Mouse (Mus musculus): Measurements from ENCODE around the gene Fam71f1.

Fam71f1 gene

GRCm38 (mm10) chr6:29318879-29319278 lies at the start of gene Fam71f1:
Fam71f1 (plus strand) TSS chr6:29319140.
- peak; percentile 45 for DNase-seq (ENCODE audit: low spot score)

DNA sequence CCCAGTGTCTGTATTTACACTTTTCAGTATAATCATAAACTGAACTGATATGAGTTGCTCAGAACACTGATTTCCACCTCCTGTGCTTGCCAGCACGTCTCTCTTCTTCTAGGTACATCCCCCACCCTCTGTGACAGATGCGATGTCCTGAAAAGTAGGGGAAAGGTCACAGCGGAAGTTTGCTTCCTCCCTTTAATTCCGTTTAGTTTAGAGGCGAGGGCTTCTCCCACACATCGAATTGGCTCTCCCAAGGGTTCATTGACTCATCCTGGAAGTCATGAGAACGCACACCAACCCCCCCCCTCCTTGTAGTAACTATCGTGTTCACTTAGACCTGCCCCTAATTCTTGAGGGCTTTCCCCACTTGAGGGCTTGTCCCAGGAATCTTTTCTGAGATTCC lies 48.0 kb upstream of the Fam71f1 start:
- DNase-seq (ENCODE audit: low spot score) = no peak

DNA sequence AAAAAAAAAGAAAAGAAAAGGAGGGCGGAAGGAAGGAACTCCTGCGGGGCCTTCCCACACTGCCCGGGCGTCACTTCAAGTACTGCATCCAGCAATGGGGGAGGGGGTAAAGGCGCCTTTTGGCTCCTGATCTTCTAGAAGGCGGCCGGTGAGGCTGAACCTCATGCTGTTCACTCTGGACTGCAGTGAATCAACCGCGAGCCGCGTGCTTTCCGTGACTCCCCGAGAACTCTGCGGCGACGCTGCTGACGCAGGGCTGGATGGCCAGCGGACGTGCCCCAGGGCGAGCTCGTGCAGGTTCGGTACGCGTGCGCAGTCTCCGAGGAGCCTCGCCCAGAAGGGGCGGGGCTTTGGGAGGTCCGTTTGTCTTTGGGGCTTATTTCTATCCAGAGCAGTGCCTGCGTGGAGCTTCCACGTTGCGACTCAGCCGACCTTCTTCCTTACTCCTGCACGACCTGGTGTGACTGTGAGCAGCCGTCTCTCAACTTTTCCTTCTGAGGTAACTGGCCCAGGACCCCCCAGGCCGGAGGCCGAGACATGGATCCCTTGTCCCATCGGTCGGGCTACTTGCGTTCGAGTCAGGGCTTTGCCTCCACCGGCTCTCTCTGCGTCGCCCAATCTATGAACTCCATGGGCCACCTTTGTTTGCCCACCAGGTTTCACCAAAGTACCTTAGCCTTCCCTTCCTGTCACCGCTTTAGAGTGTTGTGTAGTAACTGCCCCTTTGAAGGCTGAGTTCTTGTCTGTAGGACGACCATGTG lies 46.4 kb upstream of the Fam71f1 start, which contains the start of gene Hilpda:
Hilpda (plus strand) TSS at position 177 of the 761 bp plus-strand sequence.
- DNase-seq (ENCODE audit: low spot score) = peak; percentile 92

GRCm38 (mm10) chr6:29276746-29277145 lies 42.2 kb upstream of the Fam71f1 start:
- no peak for DNase-seq (ENCODE audit: low spot score)

GRCm38 (mm10) chr6:29278513-29279267 lies 40.2 kb upstream of the Fam71f1 start:
- DNase-seq (ENCODE audit: low spot score) = peak; percentile 62

- no peak for DNase-seq (ENCODE audit: low spot score)
Observed at GRCm38 (mm10) chr6:29279293-29279692, 39.6 kb upstream of the Fam71f1 start, which contains the start of gene Fam71f2. Fam71f2 (plus strand) TSS chr6:29279593.

DNA sequence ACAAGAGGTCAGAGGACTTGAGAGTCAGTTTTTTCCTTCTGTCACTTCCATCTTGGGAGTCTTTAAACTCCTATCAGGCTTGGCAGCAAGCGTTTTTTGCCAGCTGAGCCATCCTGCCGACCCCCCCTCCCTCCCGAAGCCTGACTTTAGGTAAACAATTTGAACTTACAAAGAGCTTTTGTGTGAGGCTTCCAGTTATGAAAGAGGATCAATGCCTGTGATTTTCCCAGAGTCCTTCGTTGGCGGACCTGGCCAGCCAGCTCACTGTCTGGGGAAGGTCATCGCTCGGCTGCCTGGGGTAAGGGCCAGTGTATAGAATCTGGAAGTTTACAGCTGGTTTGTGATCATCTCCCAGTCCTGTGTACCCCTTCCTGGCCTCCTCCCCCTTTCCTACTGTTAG lies 38.3 kb upstream of the Fam71f1 start:
- no peak for DNase-seq (ENCODE audit: low spot score)

GRCm38 (mm10) chr6:29286870-29287269 lies 32.1 kb upstream of the Fam71f1 start:
- no peak for DNase-seq (ENCODE audit: low spot score)

DNA sequence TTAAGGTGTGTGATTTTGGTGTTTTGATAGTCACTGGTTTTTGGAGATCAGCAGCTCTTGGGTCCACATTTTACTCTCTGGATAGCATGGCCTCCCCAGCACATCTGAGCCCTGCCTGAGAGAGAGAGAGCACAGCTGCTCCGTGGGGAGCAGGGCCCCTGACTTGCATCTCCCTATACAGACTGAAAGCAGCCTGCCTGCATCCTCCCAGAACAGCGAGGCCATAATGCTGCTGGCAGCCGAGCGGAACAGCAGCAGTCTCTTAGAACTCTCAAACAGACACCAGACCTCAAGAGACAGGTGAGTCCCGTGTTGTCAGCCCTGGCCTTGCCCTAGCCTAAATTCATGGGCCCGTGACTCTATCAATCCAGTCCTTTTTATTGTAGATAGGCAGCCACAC lies 31.5 kb upstream of the Fam71f1 start:
- no peak for DNase-seq (ENCODE audit: low spot score)

DNA sequence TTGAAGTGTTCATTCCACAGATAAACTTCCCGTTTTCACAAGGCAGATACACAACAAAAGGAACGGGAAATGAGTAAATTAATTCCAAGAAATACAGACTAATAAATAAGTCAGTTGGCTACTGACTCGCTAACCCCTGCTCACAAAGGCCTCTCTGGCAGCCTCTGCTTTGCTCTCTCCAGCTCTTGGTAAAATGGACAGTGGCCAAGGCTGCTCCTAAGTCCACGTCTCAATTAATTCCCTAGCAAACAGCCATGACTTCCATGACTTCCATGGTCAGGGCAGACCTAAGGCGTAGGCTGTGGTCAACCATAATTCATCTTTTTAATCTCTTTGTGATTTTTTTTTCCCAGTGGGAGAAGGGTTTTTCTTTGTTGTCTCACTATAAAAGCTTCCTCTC lies 31.0 kb upstream of the Fam71f1 start:
- DNase-seq (ENCODE audit: low spot score) = no peak

GRCm38 (mm10) chr6:29288651-29289050 lies 30.3 kb upstream of the Fam71f1 start:
- no peak for DNase-seq (ENCODE audit: low spot score)

- DNase-seq (ENCODE audit: low spot score) = no peak
Observed at GRCm38 (mm10) chr6:29299112-29299511, 19.8 kb upstream of the Fam71f1 start.

GRCm38 (mm10) chr6:29303251-29303650 lies 15.7 kb upstream of the Fam71f1 start:
- DNase-seq (ENCODE audit: low spot score) = no peak

DNA sequence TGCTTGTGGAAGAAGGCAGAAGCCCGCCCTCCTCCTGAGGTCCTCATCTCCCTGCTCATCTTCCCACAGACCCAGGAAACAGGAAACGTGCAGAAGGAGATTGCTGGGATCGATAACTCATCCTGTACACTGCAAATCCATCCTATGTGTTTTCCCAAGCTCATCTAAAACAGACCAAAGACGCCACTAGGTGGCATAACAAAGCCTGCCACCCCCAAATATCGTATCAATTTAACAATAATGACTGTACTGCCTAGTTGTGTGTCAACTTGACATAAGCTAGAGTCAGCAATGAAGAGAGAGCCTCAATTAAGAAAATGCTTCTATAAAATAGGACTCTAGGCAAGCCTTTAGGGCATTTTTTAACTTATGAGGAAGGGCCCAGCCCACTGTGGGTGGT lies 15.2 kb upstream of the Fam71f1 start:
- DNase-seq (ENCODE audit: low spot score) = no peak

- no peak for DNase-seq (ENCODE audit: low spot score)
Observed at GRCm38 (mm10) chr6:29305462-29305861, 13.5 kb upstream of the Fam71f1 start.

- DNase-seq (ENCODE audit: low spot score) = no peak
Observed at GRCm38 (mm10) chr6:29308846-29309605, 9.9 kb upstream of the Fam71f1 start.

- no peak for DNase-seq (ENCODE audit: low spot score)
Observed at GRCm38 (mm10) chr6:29313690-29314202, 5.2 kb upstream of the Fam71f1 start.

GRCm38 (mm10) chr6:29317286-29317685 lies 1.7 kb upstream of the Fam71f1 start:
- no peak for DNase-seq (ENCODE audit: low spot score)

- DNase-seq (ENCODE audit: low spot score) = no peak
Observed at GRCm38 (mm10) chr6:29317941-29318340, 999 bp upstream of the Fam71f1 start.

DNA sequence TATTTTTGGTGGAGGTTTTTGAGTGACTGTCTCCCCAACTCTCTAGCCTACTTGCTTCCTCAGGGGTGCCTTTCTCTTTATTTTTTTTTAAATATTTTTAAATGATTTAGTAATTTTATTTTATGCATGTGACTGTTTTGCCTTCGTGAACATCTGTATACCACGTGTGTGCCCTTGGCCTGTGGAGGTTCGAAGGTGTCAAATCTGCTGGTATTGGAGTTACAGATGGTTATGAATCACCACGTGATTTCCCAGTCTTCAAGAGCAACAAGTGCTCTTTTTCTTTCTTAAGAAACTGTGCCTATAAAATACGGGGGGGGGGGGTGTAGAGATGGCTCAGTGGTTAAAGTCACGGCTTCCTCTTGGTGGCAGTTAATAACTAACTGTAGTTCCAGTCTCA lies 2.6 kb downstream of the Fam71f1 start:
- no peak for DNase-seq (ENCODE audit: low spot score)

DNA sequence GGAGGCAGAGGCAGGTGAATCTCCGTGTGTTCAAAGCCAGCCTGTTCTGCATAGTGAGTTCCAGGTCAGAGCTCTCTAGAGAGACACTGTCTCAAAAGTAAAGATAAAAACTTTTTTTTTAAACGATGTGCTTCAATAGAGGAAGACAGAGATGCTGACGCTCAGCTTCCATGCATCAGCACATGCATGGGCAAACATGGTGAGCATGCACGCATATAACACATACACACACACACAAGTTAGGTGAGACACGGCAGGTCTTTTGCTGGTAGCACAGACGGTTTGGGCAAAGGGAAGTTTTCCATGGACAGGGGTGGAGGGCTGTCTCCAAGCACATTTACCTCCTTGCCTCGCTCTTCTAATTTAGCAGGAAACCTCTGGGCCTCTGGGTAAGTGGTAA lies 3.2 kb downstream of the Fam71f1 start:
- DNase-seq (ENCODE audit: low spot score) = no peak

DNA sequence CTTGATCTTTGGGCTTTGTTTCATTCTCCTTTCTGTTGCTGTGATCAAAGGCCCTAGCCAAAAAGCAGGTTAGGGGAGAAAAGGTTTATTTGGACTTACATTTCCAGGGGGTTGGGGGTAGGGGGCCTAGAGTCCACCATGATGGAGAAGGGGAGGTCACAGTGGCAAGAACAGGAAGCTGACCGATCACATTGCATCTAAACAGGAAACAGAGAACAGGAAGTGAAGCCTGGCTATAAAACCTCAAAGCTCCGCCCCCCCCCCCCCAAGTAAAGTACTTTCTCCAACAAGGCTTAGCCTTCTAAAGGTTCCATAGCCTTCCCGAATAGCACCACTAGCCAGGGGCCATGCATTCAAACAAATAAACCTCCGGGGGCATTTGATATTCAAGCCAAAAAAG lies 3.8 kb downstream of the Fam71f1 start:
- DNase-seq (ENCODE audit: low spot score) = no peak

Measured in testis, postnatal 10 days (tissue).